In the genomic region with DNA sequence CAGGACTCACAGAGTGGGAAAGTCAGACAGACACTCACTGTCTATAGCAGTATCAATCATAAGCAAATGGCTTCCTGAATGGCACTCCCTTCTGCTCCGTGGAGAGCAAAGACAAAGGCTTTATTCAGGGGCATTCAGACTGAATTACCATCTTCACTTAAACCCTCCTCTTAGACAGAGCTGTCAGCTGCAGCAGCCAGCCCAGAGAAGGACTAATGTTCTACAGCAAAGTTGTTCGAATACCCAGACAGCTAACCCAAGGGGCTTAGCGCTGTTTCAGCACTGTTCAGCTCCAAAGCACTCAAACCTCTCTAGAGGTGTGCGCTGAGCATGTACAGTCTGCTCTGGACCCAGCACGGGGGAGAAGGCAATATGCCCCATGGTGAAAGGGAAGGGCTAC, we compare ENCODE assay signal across 21 mouse cellular contexts. TPM values are rescaled to one million over a fixed set of nuclear protein-coding genes. Genes with fewer than 3 reads are reported as not detected.
DNase-seq lines count a peak whose midpoint lies in the region; ATAC-seq and TF ChIP-seq lines count a peak whose summit lies in the region.
"Had no signal": no experiment of that assay in that cellular context is flagged by ENCODE, and none has a peak within 500 bp of the region (broad histone marks: within the 10 kb centered on the region; RNA-seq: fewer than 3 reads in every experiment).

No protein-coding gene starts in this region.

- 49% methylated on average over 5 of the region's 5 CpGs for WGBS in midbrain, embryonic 12.5 days
- WGBS in midbrain, embryonic 16.5 days: 39% methylated on average over 5 of the region's 5 CpGs
- 47% methylated on average over 5 of the region's 5 CpGs for WGBS in forebrain, postnatal 0 days

- H3K36me3 ChIP-seq in midbrain, embryonic 12.5 days: peaks cover 2% of the 10 kb centered on the region; the same call in 1 of the 2 replicates
- H3K36me3 ChIP-seq in midbrain, embryonic 16.5 days (ENCODE audit: control insufficient read depth, insufficient read depth, low read length): no peaks in the 10 kb centered on the region
- no peaks in the 10 kb centered on the region for H3K36me3 ChIP-seq in forebrain, postnatal 0 days (ENCODE audit: insufficient read depth)
- H3K36me3 ChIP-seq: limb, embryonic 13.5 days had no signal

- no peak for TF ChIP-seq CTCF in forebrain, postnatal 0 days (IDR thresholded peaks at IDR 0.05; ENCODE audit: low read depth)

- 0 out of 2 replicates have a peak overlapping the region, but pooled peaks have one; percentile 24 for H3K9ac ChIP-seq in midbrain, embryonic 12.5 days (replicated peaks)
- H3K9ac ChIP-seq in midbrain, embryonic 16.5 days (ENCODE audit: low read depth, low read length): no peak overlapping the region
- no peak overlapping the region for H3K9ac ChIP-seq in forebrain, postnatal 0 days
- H3K9ac ChIP-seq: limb, embryonic 13.5 days; liver, embryonic 14.5 days had no signal

- H3K27me3 ChIP-seq in midbrain, embryonic 12.5 days: no peaks in the 10 kb centered on the region
- H3K27me3 ChIP-seq in midbrain, embryonic 16.5 days (ENCODE audit: control insufficient read depth, insufficient read depth, low read depth, low read length): no peaks in the 10 kb centered on the region
- no peaks in the 10 kb centered on the region for H3K27me3 ChIP-seq in forebrain, postnatal 0 days (ENCODE audit: insufficient read depth, low read length)
- H3K27me3 ChIP-seq: limb, embryonic 13.5 days had no signal

- peak overlapping the region; percentile 17; the same call in 1 of the 2 replicates for H3K4me2 ChIP-seq in midbrain, embryonic 12.5 days (replicated peaks)
- no peak overlapping the region for H3K4me2 ChIP-seq in midbrain, embryonic 16.5 days (ENCODE audit: low read length)
- no peak overlapping the region for H3K4me2 ChIP-seq in forebrain, postnatal 0 days (ENCODE audit: low read depth)
- H3K4me2 ChIP-seq: limb, embryonic 13.5 days had no signal

- H3K9me3 ChIP-seq in midbrain, embryonic 12.5 days: no peaks in the 10 kb centered on the region
- no peaks in the 10 kb centered on the region for H3K9me3 ChIP-seq in midbrain, embryonic 16.5 days (replicated peaks; ENCODE audit: control insufficient read depth, low read length, poor library complexity, severe bottlenecking)
- no peaks in the 10 kb centered on the region for H3K9me3 ChIP-seq in forebrain, postnatal 0 days (ENCODE audit: low read length)
- H3K9me3 ChIP-seq: limb, embryonic 13.5 days had no signal

- ATAC-seq in midbrain, embryonic 12.5 days (ENCODE audit: low FRiP score, low read depth): no peak
- no peak for ATAC-seq in midbrain, embryonic 16.5 days
- ATAC-seq in forebrain, postnatal 0 days: peak; percentile 21; the same call in 1 of the 2 replicates
- ATAC-seq: CD4-positive, CD25-positive, alpha-beta regulatory T cell, adult 4 months had no signal

- peaks cover 65% of the 10 kb centered on the region for H3K4me1 ChIP-seq in midbrain, embryonic 12.5 days
- peaks cover 37% of the 10 kb centered on the region for H3K4me1 ChIP-seq in midbrain, embryonic 16.5 days (ENCODE audit: control insufficient read depth, insufficient read depth, low read length)
- 0 out of 2 replicates have a peak, but pooled peaks cover 2% of the 10 kb centered on the region for H3K4me1 ChIP-seq in forebrain, postnatal 0 days (ENCODE audit: insufficient read depth)
- H3K4me1 ChIP-seq: limb, embryonic 13.5 days had no signal

- DNase-seq in embryo, embryonic 10.5 days (ENCODE audit: low spot score): peak; percentile 30
- no peak for DNase-seq in embryo, embryonic 10 days (ENCODE audit: low spot score)
- no peak for DNase-seq in forebrain, postnatal 0 days
- DNase-seq in retina, postnatal 1 day: peak; percentile 67
- DNase-seq in urinary bladder, postnatal 14 days (ENCODE audit: low spot score): no peak
- no peak for DNase-seq in lung, postnatal 10 days
- DNase-seq: adrenal gland, postnatal 14 days; cerebellum, adult 18-20 months; cerebellum, postnatal 36 days; gastrocnemius, postnatal 14 days; kidney, adult 2 months; kidney, postnatal 36 days; layer of hippocampus, adult 9-11 months; thymus, postnatal 14 days had no signal

- peak overlapping the region; percentile 58; the same call in 1 of the 2 replicates for H3K27ac ChIP-seq in midbrain, embryonic 12.5 days (replicated peaks)
- no peak overlapping the region for H3K27ac ChIP-seq in midbrain, embryonic 16.5 days (ENCODE audit: low read length)
- H3K27ac ChIP-seq in forebrain, postnatal 0 days (ENCODE audit: low read depth, low read length): no peak overlapping the region
- H3K27ac ChIP-seq: limb, embryonic 13.5 days; liver, embryonic 14.5 days; stomach, postnatal 0 days had no signal

- H3K4me3 ChIP-seq in midbrain, embryonic 12.5 days: no peak overlapping the region
- H3K4me3 ChIP-seq in midbrain, embryonic 16.5 days (ENCODE audit: low read depth, low read length): no peak overlapping the region
- no peak overlapping the region for H3K4me3 ChIP-seq in forebrain, postnatal 0 days (ENCODE audit: low read depth, low read length)
- H3K4me3 ChIP-seq: limb, embryonic 13.5 days; myocyte had no signal

RNA-seq across cellular contexts. Expression of a gene that starts 32.1 kb away (rescaled TPM):
- 36.7 and 39.9 TPM in 2 replicates for polyA plus RNA-seq in midbrain, embryonic 12.5 days (2016; fragmentation: Nextera tagmentation; extraction: Ambion mirVana)
- 35.7 and 37.9 TPM in 2 replicates for polyA plus RNA-seq in midbrain, embryonic 16.5 days (2015; fragmentation: Nextera tagmentation; extraction: Ambion mirVana)
- total RNA-seq in forebrain, postnatal 0 days (2014; rRNA removed): 30.3 and 39.8 TPM in 2 replicates
- polyA plus RNA-seq in forebrain, postnatal 0 days (2015; fragmentation: Nextera tagmentation; extraction: Ambion mirVana): 15.1 and 18.4 TPM in 2 replicates

Comparison
In these comparisons a context has a peak if more than half of its experiments do, and no peak if none do; other contexts are left out.
1. DNase-seq: peak in embryo, embryonic 10.5 days (single experiment) and retina, postnatal 1 day (single experiment); none in embryo, embryonic 10 days (single experiment), forebrain, postnatal 0 days (single experiment), urinary bladder, postnatal 14 days (single experiment) and lung, postnatal 10 days (single experiment).